Mouse (Mus musculus): ENCODE data around the gene Ctcfl. TPM values are rescaled to one million over a fixed set of nuclear protein-coding genes. Genes with fewer than 3 reads are reported as not detected.
A peak's percentile ranks its signal among the peaks of the same experiment; 100 is the strongest.

The Ctcfl gene
- total RNA-seq, 2 experiments from 2014 or later: 0.10 TPM; not detected in 1

- intact Hi-C loops (cut with DNase I): no loop called here
- DNase-seq: no peak
Measured at GRCm38 (mm10) chr2:173053846-173054245, 65.5 kb downstream of the Ctcfl start.

GRCm38 (mm10) chr2:173052881-173053280, 66.4 kb downstream of the Ctcfl start:
- intact Hi-C loops (cut with DNase I): no loop called here
- peak; percentile 62 to 64 for DNase-seq

GRCm38 (mm10) chr2:173050604-173051382, 68.5 kb downstream of the Ctcfl start:
- DNase-seq: peak in 1 of 2 experiments; percentile 2
- intact Hi-C loops (cut with DNase I): no loop called here

- intact Hi-C loops (cut with DNase I): no loop called here
- peak in 1 of 2 experiments; percentile 44 for DNase-seq
Measured at GRCm38 (mm10) chr2:173049817-173050216, 69.5 kb downstream of the Ctcfl start.

- peak in 1 of 2 experiments; percentile 7 for DNase-seq
- intact Hi-C loops (cut with DNase I): no loop called here
Measured at GRCm38 (mm10) chr2:173049231-173049630, 70.1 kb downstream of the Ctcfl start.

- no peak for DNase-seq
- intact Hi-C loops (cut with DNase I): no loop called here
Measured at GRCm38 (mm10) chr2:173048041-173048745, 71.1 kb downstream of the Ctcfl start.

GRCm38 (mm10) chr2:173047471-173047870, 71.9 kb downstream of the Ctcfl start:
- peak in 1 of 2 experiments; percentile 0 for DNase-seq
- intact Hi-C loops (cut with DNase I): no loop called here

- DNase-seq: peak in 1 of 2 experiments; percentile 70
- intact Hi-C loops (cut with DNase I): no loop called here
Measured at GRCm38 (mm10) chr2:173046582-173047297, 72.6 kb downstream of the Ctcfl start.

- intact Hi-C loops (cut with DNase I): loop anchor here (2.0 kb wide), 2 partner anchors 22 to 36 kb away; no protein-coding TSS in a partner anchor
- DNase-seq: peak; percentile 90 to 91
Measured at GRCm38 (mm10) chr2:173044198-173044970, 74.9 kb downstream of the Ctcfl start.

Other genes with a start within 250 kb of the Ctcfl start
- gene Bmp7, start 179.2 kb downstream of the Ctcfl start, total RNA-seq (2021): 1 to 10 TPM; 4.0 to 4.6 TPM
- gene Spo11, start 141.8 kb downstream of the Ctcfl start, total RNA-seq (2021): not detected
- 10 to 100 TPM; 37.7 to 42.8 TPM for gene Rae1, start 119.4 kb downstream of the Ctcfl start, total RNA-seq (2021)
- 100 to 1,000 TPM; 146 to 187 TPM for gene Rbm38, start 99.0 kb downstream of the Ctcfl start, total RNA-seq (2021)
- gene Pck1, start 33.5 kb upstream of the Ctcfl start, total RNA-seq (2021): 10 to 100 TPM; 24.1 to 85.1 TPM
- under 1 TPM; 0.25 to 0.41 TPM for gene Zbp1, start 99.4 kb upstream of the Ctcfl start, total RNA-seq (2021)
- gene Pmepa1, start 157.0 kb upstream of the Ctcfl start, total RNA-seq (2021): 10 to 100 TPM; 55.1 to 57.2 TPM

All from heart, postnatal 10 days (tissue).